Mouse (Mus musculus) CD4-positive, CD25-positive, alpha-beta regulatory T cell, adult 4 months (primary cell): ENCODE data around the gene Msmb. TPM values are rescaled to one million over a fixed set of nuclear protein-coding genes. Genes with fewer than 3 reads are reported as not detected.
"Not testable (repeated sequence)": the region's sequence is repeated elsewhere in the genome, so short reads cannot be mapped to it uniquely, and the experiment has no call there.

Experiments used
- ATAC-seq: one replicate; pipeline ENCODE4 v1.8.0; 2017
- polyA plus RNA-seq, 2 experiments: library from polyadenylated mRNA; unstranded; fragments of 100-300 nt; shearing (Covaris generic); gene quantifications; one replicate each; pipeline ENCODE4 v1.2.1; 2017

The Msmb gene
- polyA plus RNA-seq, 2 experiments from 2014 or later, result not detected

- ATAC-seq, result no peak
Observed at GRCm38 (mm10) chr14:32179393-32180195, 37.8 kb downstream of the Msmb start.

GRCm38 (mm10) chr14:32180861-32181260 is 39.0 kb downstream of the Msmb start:
- no peak for ATAC-seq

DNA sequence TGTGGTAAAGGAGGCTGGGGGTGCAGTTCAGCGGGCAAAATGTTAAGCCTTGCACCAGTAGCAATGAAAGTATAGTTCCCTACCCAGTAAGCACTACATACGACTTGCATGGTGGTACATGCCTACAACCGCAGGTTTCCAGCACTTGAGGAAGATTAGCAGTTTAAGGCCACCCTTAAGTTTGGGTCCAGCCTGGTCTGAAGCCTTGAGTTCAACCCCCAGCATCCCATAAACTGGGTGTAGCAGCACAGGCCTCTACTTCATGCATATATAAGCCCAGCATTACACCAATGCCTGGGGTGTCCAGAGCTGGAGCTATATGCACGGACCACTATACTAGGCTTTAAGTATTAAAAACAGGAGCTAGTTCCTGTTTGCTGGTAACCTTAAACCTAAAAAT is 42.0 kb downstream of the Msmb start:
- no peak for ATAC-seq

GRCm38 (mm10) chr14:32190627-32191391 is 49.0 kb downstream of the Msmb start:
- ATAC-seq, result no peak

DNA sequence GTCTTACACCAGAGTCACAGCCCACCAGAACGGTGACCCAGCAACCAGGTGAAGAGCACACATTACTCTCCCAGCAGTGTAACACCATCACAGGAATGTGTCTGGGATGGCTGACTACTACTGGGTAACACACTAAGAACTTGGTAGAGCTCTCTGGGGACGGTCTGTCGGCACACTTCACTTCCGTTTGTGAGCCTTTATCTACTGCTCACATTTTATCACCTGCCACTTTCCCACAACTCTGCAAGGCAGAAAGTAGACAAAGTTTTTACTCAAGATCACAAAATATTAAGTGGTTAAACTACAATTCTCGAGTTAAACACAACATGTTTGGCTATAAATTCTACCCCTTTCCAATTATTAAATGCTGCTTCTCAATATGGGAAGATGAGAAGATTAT is 50.1 kb downstream of the Msmb start:
- no peak for ATAC-seq

DNA sequence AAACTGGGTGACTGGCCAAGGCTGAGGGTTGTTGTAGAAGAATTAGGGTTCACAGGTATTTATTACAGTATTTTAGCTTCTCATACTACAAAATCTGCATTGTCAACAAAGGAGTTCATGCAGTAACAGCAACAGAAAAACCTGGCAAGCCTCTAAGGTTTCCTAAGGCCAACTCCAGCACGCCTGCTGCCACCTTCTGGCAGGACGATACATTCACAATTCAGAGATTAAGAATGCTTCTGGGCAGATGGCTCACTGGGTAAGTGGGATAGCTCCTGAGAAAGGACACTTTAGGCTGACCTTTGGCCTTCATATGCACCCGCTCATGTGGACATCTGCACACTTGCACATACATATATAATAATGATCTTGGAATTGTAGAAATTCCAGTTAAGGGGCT is 50.6 kb downstream of the Msmb start:
- peak; percentile 82 for ATAC-seq

DNA sequence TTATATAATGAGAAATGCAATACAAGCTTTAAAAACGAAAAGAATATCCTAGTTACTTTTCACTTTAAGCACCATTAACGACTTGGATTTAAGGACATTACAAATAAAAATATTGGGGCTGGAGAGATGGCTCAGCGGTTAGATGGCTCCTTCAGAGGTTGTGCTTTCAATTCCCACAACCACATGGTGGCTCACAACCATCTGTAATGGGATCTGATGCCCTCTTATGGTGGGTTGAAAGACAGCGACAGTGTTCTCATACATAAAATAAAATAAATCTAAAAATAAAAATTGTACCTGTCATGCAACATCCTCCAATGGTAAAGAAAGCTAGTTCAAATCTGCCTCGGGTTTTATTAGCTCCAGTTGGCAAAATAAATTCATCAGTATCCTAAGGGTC is 51.7 kb downstream of the Msmb start:
- not testable (repeated sequence) for ATAC-seq

- peak; percentile 46 for ATAC-seq
Observed at GRCm38 (mm10) chr14:32201354-32201753, 59.5 kb downstream of the Msmb start.

- peak; percentile 95 for ATAC-seq
Observed at GRCm38 (mm10) chr14:32201791-32202451, 60.1 kb downstream of the Msmb start, which contains the start of the genes Timm23 and Parg. TSS of gene Timm23 (minus strand) at chr14:32201898. TSS of gene Parg (plus strand) at chr14:32201949.

Other genes starting within 250 kb of the Msmb start
- not detected for gene Galnt15, start 113.0 kb upstream of the Msmb start, polyA plus RNA-seq
- 10 to 100 TPM; 14.8 to 25.3 TPM for gene Oxnad1, start 56.6 kb upstream of the Msmb start, polyA plus RNA-seq
- gene Dph3, start 56.3 kb upstream of the Msmb start, polyA plus RNA-seq, result 10 to 100 TPM; 55.6 to 63.5 TPM
- 10 to 100 TPM; 92.5 to 95.7 TPM for gene Ncoa4, start 17.8 kb downstream of the Msmb start, polyA plus RNA-seq
- 100 to 1,000 TPM; 117 to 118 TPM for gene Timm23, start 59.9 kb downstream of the Msmb start, polyA plus RNA-seq
- gene Parg, start 59.9 kb downstream of the Msmb start, polyA plus RNA-seq, result 10 to 100 TPM; 18.5 to 21.5 TPM
- gene Ogdhl, start 180.0 kb downstream of the Msmb start, polyA plus RNA-seq, result not detected
- not detected for gene 1700024G13Rik, start 246.4 kb downstream of the Msmb start, polyA plus RNA-seq